Mouse (Mus musculus): ENCODE results near the gene Txk. TPM values are rescaled to one million over a fixed set of nuclear protein-coding genes. Genes with fewer than 3 reads are reported as not detected.

Txk gene
- total RNA-seq, 2 experiments from 2014 or later, result 0.11 TPM; not detected in 1

- DNase-seq (ENCODE audit: low spot score in 2 of 2), result peak; percentile 24 to 47
Measured at GRCm38 (mm10) chr5:72696491-72696890, 56.1 kb downstream of the Txk start.

- DNase-seq (ENCODE audit: low spot score in 2 of 2), result no peak
Measured at GRCm38 (mm10) chr5:72694684-72695083, 57.9 kb downstream of the Txk start.

DNA sequence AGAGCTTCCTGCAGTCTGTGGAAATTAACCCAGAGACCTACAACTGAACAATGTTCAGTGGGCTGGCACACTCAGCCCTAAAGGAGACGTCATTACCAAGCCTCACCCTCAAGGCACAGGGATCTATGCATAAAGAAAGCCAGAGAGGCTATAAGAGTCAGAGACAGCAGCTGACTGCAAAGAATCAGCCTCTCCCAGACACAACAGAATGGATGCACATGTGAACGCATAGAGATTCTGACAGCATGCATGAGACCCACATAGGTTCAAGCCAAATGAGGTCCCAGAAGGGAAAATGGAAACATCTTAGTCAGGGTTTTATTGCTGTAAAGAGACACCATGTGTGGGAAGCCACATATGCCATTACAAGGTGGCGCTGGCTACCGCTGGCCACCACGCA is 62.1 kb downstream of the Txk start:
- no peak for DNase-seq (ENCODE audit: low spot score in 2 of 2)

GRCm38 (mm10) chr5:72689556-72689955 is 63.0 kb downstream of the Txk start:
- DNase-seq (ENCODE audit: low spot score in 2 of 2), result no peak

- DNase-seq (ENCODE audit: low spot score in 2 of 2), result no peak
Measured at GRCm38 (mm10) chr5:72681451-72681850, 71.1 kb downstream of the Txk start.

DNA sequence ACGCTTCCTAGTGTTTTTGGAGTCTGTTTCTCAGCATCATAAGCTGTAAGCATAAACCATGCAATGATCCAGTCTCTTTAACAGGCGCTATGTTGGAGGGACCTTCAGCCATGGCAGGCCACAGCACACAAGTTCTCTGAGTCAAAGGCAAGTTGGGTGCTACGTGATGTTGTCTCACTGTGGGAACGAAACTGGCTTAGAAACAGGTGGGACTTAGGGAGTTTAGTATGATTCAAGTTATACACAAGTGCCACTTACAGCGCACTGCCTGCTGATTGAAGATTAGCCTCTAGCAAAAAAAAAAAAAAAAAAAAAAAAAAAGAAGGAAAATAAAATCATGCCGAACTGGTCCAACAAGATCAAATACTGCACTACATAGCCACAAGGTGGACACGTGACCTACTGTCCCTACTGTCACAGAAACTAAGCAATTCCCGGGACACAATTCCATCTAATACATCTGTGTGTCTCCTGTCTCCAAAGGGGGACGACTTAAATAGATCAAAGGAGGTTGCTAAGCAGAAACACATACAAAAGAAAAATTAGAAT is 77.5 kb downstream of the Txk start:
- DNase-seq (ENCODE audit: low spot score in 2 of 2), result no peak

DNA sequence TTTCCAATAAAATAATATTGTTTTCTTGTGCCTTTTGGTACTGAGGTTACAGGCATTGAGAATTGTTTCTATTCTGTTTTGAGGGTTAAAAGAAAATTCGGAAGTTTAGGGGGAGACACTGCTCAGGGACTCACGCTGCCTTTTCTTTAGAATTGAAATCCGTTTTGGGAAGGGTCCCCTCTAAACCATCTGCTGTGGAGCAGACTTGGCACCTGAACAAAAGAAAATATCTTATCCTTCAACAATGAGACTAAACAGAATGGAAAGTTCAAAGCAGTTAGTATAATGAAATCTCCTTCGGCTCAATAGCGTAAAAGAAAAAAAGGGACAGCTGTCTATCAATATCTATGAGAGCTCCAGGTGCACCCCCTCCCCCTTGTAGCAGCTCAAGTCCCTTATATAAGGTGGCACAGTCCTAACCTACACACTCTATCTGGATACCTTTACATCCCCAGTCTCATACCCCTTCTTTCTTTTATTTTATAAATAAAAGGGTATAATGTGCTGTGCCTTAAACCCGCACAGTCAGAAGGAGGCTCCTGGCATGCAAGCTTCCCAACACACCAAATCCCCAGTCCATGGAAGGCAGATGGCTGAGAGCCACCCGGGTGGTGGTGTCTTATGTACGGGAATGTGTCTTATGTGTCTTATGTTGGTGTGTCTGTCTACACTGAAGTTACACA is 81.4 kb downstream of the Txk start:
- DNase-seq (ENCODE audit: low spot score in 2 of 2), result no peak

DNA sequence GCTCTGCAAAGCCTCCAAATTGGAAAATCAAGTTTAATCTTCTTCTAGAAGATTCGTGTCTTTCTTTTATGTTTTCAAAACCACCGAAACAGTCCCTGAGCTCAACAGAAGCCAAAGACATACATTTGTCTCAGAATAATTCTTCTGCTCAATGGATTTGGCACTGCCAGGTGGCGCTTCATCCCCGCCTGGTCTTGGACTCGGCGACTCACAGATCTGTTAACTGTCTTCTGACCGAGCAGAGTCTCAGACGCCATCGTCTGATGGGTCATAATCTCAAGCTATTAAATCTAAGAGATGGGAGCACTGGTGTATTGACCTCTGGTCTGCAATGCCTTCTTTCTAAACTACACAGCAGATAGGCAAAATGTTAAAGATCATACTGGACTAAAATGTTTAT is 84.2 kb downstream of the Txk start:
- DNase-seq (ENCODE audit: low spot score in 2 of 2), result no peak

DNA sequence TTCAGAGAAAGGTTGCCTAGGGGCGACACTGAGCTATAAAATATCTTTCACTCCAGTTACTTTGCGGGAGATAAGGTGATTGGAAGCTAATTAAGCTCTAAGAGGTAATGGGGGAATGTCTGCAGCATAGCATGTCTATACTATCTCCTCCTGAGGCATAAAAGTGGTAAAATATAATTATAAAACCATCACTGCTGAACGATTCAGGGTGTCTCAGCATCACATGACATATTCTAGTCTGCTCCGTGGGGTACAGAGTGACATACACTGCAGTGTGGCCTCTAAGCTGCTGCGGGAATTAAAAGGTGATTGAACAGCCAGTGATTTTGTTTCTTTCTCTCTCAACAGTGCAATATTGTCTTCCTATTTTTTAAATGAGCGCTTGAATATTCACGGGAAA is 86.1 kb downstream of the Txk start:
- no peak for DNase-seq (ENCODE audit: low spot score in 2 of 2)

DNA sequence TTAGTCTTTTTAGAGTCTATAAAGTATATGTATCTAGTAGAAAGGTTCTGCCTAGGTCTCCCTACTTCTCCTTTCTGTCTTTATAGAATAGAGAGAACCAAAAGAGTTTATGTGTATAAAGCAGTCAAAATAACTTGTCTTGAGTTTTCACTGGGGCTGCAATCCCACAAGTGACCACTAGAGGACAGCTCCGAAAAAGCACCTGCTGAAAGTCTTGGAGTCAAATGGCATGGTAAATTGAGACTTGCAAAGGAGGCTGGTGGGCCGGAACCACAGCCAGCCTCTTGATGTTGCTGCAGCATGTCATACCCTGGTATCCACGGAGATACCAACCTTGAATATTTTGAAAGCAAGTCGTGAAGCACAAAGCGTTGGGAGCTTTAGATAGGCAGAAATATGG is 87.3 kb downstream of the Txk start:
- peak; percentile 49 to 68 for DNase-seq (ENCODE audit: low spot score in 2 of 2)

DNA sequence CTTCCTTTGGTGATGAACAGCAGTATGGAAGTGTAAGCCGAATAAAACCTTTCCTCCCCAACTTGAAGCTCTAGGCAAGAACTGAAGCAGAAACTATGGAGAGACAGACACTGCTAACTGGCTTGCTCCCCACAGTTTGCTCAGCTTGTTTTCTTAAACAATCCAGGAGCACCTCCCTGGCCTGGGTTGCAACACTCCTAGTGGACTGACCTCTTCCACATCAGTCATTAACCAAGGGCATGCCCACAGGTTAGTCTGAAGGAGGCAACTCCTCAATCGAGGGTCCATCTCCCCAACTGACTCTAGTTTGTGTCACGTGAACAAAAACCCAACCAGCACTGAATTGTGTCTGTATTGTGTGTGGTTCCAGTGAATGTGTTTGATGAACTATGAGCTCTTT is 87.7 kb downstream of the Txk start:
- no peak for DNase-seq (ENCODE audit: low spot score in 2 of 2)

GRCm38 (mm10) chr5:72664126-72664525 is 88.5 kb downstream of the Txk start:
- DNase-seq (ENCODE audit: low spot score in 2 of 2), result no peak

- no peak for DNase-seq (ENCODE audit: low spot score in 2 of 2)
Measured at GRCm38 (mm10) chr5:72661051-72661781, 91.4 kb downstream of the Txk start.

- DNase-seq (ENCODE audit: low spot score in 2 of 2), result no peak
Measured at GRCm38 (mm10) chr5:72658375-72658774, 94.2 kb downstream of the Txk start.

DNA sequence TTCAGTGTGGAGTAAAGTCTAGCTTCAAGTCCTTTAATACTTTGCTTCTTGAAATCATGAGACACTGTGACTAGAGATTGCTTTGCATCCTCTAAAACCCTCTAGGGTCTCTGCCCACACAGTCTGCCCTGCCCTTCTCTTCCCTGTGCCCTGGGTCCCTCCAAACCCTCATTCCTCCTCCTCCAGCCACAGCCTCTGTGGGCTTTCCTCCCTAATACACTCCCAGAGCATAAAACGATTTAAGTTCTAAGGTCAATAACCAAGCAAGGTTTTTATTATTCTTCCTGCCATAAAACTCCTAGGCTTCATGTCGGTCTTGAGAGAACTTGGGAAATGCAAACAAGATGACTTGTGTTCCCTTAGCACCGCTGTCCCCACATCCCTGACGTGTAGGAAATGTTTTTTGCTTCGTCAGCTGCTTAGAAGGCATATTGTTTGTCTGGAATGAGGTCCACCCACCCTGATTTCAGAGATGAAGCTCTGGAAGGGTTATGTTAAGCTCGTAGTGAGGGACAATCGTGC is 96.2 kb downstream of the Txk start:
- no peak for DNase-seq (ENCODE audit: low spot score in 2 of 2)

DNA sequence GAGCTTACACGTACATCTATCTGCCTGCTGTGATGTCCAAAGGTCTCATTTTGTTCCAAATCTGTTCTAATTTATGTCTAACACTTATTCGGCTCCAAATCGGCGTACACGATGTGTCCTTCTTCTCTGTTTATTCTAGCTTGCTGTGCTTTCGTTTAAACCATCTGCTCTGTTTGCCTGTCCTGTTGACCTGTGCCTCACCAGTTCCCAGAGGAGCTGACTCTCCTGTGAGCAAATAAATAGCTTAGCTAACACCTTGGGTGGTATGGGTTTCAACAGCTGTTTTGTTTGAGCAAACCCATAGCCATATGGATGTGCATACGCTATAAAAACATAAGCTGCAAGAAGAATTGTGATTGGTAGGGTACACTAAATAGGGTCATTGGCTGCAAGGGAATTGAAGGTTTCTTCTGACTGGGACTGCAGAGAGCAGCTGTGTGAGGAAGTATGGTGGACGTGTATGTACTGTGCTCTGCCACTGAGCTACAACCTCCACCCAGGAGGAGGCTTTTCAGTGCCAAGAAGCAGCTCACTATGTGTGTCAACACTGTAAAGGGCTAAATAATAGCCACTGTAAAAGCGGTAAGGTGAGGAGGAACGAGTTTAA is 99.4 kb downstream of the Txk start:
- no peak for DNase-seq (ENCODE audit: low spot score in 2 of 2)

DNA sequence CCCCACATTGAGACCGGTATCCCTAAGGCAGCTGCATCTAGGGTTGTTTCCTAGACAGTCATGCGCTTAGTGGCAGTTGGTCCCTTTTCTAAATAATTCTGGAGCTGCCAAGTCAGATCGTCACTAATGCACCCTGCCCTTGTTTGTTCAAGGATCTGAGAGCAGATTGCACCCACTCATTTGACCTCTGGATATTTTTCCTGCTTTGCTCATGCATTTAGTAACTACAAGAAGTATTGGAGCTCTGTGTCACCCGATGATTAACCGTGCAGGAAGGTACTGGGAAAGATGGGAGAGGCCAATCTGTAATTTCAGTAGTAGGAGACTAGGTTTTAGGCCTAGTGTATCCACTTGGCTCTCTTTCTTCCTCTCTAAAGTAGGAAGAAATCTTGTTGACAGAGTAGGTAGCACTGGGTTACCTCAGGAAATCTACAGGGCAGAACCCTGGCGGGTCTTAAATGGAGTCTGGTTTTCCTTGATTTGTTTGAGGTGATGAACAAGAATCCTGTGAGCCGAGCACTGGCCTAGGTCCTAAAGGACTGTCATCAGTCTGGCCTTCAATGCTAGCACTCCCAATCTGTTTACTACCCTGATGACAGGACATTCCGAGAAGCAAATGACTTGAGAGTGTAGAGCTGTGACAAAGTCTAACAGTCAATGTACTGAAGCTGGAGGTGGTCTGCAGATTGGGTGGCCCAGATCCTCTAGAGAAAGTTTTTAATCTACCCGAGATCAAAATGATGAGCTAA is 103.4 kb downstream of the Txk start:
- DNase-seq (ENCODE audit: low spot score in 2 of 2), result no peak

DNA sequence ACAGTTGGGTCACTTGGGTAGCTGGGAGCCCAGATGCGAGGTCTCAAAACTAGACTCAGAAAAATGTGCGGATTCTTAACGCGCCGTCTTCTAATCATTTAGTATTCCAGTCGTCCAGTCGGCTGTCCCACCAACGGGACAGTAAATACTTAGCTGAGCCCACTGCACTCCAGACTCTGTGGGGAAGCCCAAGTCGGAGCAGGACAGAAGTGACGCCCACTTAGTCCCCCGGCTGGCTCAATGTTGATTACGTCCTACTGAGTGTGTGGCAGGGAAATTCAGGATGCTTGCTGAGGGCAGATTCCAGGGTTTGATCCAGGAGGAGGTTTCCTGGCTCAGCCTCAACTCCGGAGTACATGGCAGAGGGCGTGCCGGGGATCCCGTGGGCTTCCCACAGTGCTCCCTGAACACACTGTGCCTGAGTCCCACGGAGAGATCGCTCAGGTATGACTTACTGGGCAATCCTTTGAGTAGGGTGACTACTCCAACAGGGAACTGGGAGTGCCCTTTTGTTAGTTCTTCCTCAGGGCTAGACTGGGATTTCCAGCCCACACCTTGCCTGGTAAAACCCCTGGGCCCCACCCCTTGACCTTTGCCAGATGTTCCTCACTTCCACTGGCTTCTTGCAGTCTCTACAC is 104.5 kb downstream of the Txk start:
- no peak for DNase-seq (ENCODE audit: low spot score in 2 of 2)

DNA sequence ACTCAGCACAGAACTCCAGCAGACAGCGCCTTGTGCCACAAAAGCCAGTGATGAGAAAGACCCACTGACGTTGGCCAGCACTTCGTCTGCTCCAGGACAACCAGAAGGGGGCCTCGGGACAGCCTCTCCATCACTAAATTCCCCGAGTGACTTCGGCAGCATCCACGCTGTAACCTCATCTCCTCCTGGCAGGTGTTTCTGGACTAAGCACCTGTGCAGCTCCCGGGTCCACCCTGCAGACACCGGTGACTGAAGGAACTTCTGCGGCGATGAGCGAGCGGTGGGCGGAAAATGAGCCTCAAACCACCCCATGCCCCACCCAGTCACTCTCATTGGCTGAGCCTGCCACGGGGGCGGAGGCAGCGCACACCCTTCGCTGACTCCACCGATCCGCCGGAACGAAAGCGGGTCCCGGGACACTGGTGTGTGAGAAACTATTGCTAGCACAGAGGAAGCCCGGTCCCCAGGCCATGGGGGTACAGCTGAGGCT is 105.1 kb downstream of the Txk start, which contains the start of gene Nipal1:
Gene Nipal1 (plus strand): TSS at position 378 of the 490 bp plus-strand sequence.
- peak; percentile 20 to 49 for DNase-seq (ENCODE audit: low spot score in 2 of 2)

- no peak for DNase-seq (ENCODE audit: low spot score in 2 of 2)
Measured at GRCm38 (mm10) chr5:72646996-72647395, 105.6 kb downstream of the Txk start.
